Mouse (Mus musculus): Measurements from ENCODE around the gene Rora.

GRCm38 (mm10) chr9:68956210-68956874 is 302.8 kb downstream of the Rora start:
- TF ChIP-seq POLR2A (IDR thresholded peaks at IDR 0.05; ENCODE audit: low read depth, low read length) (no peak), CTCF (IDR thresholded peaks at IDR 0.05; ENCODE audit: extremely low read depth, insufficient read length, insufficient replicate concordance, low read depth, low read length) (no peak)
